Mouse (Mus musculus) embryo, embryonic 11.5 days (tissue): ENCODE results near the gene Keap1.
"Not testable (repeated sequence)": the region's sequence is repeated elsewhere in the genome, so short reads cannot be mapped to it uniquely, and the experiment has no call there.

Source experiments
- DNase-seq: peaks from one replicate; pipeline ENCODE4 v3.0.0-alpha.2; 2012; ENCODE audit warnings: low read depth, low spot score

Keap1 gene

GRCm38 (mm10) chr9:21238733-21239464, at the start of gene Keap1:
Gene Keap1, minus strand, starts transcription at chr9:21239361.
- peak; percentile 54 for DNase-seq

- no peak for DNase-seq
These were observed 49.5 kb upstream of the Keap1 start for GRCm38 (mm10) chr9:21288404-21289336.

- DNase-seq = peak; percentile 95
These were observed 48.6 kb upstream of the Keap1 start, which contains the start of gene Kri1 for GRCm38 (mm10) chr9:21287571-21288402. Gene Kri1, minus strand, starts transcription at chr9:21287969.

GRCm38 (mm10) chr9:21286753-21287152, 47.6 kb upstream of the Keap1 start:
- DNase-seq = no peak

- DNase-seq = no peak
These were observed 44.8 kb upstream of the Keap1 start for GRCm38 (mm10) chr9:21283994-21284393.

GRCm38 (mm10) chr9:21283591-21283990, 44.4 kb upstream of the Keap1 start:
- DNase-seq = no peak

GRCm38 (mm10) chr9:21277776-21278175, 38.6 kb upstream of the Keap1 start:
- no peak for DNase-seq

GRCm38 (mm10) chr9:21276307-21276706, 37.1 kb upstream of the Keap1 start:
- DNase-seq = no peak

- DNase-seq = no peak
These were observed 36.6 kb upstream of the Keap1 start for GRCm38 (mm10) chr9:21275727-21276126.

- no peak for DNase-seq
These were observed 36.0 kb upstream of the Keap1 start for GRCm38 (mm10) chr9:21275013-21275710.

- no peak for DNase-seq
These were observed 35.2 kb upstream of the Keap1 start for GRCm38 (mm10) chr9:21274336-21274735.

- DNase-seq = no peak
These were observed 34.5 kb upstream of the Keap1 start for GRCm38 (mm10) chr9:21273520-21274228.

GRCm38 (mm10) chr9:21273094-21273493, 33.9 kb upstream of the Keap1 start:
- DNase-seq = no peak

GRCm38 (mm10) chr9:21272391-21272790, 33.2 kb upstream of the Keap1 start:
- no peak for DNase-seq

GRCm38 (mm10) chr9:21269590-21269989, 30.4 kb upstream of the Keap1 start:
- DNase-seq = not testable (repeated sequence)

- DNase-seq = no peak
These were observed 29.1 kb upstream of the Keap1 start for GRCm38 (mm10) chr9:21268305-21268704.

- DNase-seq = no peak
These were observed 27.7 kb upstream of the Keap1 start for GRCm38 (mm10) chr9:21266889-21267288.

GRCm38 (mm10) chr9:21265611-21266010, 26.4 kb upstream of the Keap1 start:
- DNase-seq = no peak

- DNase-seq = peak; percentile 99
These were observed 25.9 kb upstream of the Keap1 start, which contains the start of gene Atg4d for GRCm38 (mm10) chr9:21265000-21265561. Gene Atg4d, plus strand, starts transcription at chr9:21265293.
